Mouse (Mus musculus): ENCODE results near the gene Cryz. TPM values are rescaled to one million over a fixed set of nuclear protein-coding genes. Genes with fewer than 3 reads are reported as not detected.
"Not testable (repeated sequence)": the region's sequence is repeated elsewhere in the genome, so short reads cannot be mapped to it uniquely, and the experiment has no call there.

Gene Cryz
- total RNA-seq, 2 experiments from 2014 or later, result 19.7 to 20.8 TPM

DNA sequence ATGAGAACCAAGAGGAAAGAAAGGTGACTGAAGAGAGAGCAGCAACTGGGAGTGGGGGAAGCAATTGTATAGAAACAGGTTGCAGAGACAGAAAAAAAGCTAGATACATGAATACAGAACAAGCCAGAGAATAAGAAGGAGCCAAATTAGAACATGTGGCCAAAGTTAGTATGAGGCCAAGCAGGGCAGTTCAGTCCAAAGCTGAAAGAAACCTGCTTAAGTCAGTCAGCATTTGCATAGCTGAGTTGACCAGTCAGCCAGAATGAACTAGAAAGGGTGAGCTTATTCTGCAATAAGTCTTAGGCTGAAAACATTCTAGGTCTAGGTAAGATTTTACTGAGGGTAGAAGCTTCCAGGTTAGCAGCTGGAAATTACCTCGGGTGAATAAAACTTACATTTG, 11.4 kb downstream of the Cryz start:
- DNase-seq, result no peak

DNA sequence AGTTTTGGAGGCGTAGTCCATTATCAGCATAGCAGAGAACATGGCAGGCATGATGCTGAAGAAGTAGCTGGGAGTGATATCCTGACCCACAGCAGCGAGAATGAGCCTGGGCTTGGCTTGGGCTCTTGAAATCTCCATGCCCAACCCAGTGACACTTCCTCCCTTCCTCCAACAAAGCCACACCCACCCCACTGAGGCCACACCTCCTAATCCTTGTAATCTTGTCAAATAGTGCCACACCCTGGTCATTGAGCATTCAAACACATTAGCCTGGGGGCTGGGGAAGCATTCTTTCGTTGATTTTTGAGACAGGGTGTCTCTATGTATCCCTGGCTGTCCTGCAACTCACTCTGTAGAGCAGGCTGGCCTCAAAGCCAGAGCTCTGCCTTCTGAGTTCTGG, 15.4 kb downstream of the Cryz start:
- DNase-seq, result no peak

DNA sequence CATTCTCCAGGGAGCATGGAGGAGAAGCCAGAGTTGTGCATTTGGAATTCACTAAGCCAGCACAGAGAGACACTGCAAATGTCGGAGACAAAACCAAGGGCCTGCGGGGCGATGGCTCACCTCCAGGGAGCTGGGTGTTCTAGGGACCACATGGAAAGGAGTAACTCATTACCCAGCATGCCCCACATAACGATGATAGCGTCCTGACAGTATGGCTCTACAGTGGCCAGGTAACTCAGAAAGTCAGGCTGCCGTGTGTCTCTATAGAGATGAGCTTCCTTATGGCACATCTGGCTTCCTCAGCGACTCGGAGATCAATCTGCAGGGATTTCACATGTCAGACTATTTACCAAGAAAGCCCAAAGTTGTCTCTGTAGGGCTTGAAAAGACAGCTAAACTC, 18.3 kb downstream of the Cryz start:
- no peak for DNase-seq

DNA sequence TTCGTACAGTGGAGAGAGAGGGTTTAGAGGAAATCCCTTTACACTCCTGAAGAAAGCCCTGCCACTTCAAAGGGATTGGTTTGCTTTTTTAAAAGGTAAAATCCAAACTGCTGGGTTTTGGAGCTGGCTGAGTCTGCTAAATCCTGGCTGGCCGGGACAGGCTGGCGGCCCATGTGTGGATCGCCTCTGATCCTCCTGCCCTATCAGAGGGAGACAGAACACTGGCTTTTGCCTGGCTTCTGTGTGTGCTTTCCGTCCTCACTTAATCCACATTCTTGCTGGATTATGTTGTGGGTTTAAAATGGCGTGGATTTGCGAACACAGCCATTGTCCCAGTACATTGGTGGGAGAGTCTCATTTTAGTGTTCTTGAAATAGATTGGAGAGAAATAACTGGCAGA, 18.8 kb downstream of the Cryz start:
- DNase-seq, result no peak

DNA sequence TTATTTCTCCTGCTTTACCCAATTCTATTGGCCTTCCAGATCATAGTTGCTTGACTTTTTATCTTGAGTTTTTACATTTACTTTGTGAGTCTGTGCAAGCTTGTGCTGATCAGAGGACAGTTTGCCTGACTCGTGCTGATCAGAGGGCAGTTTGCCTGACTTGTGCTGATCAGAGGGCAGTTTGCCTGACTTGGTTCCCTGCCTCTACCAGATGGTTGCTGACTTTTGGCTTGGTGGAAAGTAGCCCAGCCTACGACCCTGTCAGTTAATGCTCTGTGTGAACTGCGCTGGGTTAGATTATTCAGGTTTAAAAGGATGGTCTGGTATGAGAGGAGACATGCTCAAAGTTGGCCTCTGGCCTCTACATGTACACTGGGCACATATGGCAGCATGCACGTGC, 19.6 kb downstream of the Cryz start:
- DNase-seq, result no peak

DNA sequence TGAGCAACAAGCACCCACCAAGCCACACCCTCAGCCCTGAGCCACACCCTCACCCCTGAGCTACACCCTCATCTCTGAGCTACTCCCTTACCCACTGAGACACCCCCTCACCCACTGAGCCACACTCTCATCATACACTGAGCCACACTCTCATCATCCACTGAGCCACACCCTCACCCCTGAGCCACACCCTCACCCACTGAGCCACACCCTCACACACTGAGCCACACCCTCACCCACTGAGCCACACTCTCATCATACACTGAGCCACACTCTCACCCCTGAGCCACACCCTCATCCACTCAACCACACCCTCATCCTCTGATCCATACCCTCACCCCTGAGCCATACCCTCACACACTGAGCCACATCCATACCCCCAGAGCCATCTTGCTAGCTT, 31.8 kb downstream of the Cryz start:
- no peak for DNase-seq

DNA sequence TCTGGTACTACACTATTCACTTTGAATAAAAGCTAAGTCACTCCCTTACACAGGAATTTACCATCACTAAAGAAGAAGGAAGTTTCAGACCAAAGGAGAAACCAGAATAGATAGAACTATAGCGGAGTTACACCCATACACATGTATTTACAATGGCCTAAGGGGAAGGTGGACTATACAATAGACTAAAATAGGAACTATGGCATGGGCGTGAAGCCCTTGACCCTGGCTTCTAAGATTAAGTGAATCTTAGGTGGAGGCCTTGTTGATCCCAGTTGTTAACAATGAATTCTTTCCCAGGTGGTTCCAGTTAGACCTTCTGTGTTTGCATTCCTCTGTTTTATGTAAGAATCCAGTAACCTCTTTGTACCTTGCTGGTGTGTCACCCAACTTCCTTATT, 34.8 kb downstream of the Cryz start:
- DNase-seq, result not testable (repeated sequence)

DNA sequence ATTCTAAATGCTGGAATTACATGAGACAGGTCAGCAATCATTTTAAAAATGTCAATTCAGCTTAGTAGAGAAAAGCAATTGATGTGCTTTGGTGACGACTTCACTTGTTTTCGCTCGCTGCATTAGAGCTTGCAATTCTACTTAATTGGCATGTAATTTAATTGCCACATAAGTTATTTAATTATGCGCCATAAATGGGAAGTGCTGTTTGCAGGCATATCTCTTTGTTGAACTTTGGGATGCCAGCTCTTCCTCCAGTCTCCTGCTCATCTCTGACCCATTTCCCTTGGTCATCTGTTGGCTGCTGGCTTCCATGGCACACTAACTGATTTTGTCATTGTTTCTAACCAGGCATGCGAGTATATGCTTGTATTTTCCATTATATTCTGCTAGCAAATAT, 36.6 kb downstream of the Cryz start:
- DNase-seq, result no peak

DNA sequence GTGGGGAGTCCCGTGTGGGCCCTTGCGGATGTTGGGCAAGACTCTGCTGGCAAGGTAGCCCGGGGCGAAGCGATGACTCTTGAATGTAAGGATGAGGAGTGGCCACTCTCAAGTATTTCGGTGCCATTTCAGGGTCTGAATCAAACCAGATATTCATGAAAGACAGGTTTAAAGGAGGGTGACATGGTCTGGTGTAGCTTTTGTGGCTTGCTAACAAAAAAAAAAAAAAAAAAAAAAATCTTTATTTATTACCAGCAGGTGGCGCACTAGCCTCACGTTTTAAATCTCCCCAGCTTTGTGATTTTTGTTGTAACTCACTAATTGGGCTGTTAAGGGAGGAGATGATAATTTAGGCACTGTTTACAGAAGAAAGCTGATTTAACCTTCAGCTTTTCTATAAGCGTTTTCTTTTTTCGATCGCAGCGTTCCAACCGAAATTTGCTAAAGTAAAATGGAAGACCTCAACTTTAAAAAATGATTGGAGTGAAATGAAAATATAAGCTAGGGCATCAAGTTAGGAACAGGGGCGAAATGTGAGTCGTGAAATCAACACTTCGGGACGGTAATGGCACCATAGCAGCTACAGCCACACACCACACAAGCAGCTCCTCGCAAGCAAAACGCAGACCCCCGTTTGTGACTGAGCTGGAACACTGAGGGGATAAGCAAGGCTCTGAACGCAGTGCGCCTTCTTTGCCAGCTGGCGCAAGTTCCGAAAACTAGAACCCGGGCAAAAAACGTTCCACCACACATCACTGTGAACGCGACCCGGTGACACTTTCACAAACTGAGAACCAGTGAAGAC, 50.3 kb downstream of the Cryz start:
- DNase-seq, result peak in 1 of 2 experiments; percentile 22

DNA sequence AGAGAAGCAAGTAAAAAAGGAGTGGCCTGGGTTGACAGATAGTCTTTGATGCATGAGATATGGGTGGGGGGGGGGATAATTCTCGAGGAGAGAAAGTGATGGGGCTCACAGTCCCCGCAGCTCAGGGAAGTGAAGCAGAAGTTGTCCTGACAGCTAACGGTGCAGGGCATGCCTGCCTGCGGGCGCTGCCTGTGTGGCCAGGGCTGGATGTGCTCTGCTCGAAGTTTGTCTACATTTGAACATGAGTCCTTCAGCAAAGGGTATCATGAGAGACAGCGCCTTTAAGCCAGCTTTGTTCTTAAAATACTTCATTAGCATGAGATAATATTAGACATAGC, 50.9 kb downstream of the Cryz start:
- DNase-seq, result no peak

DNA sequence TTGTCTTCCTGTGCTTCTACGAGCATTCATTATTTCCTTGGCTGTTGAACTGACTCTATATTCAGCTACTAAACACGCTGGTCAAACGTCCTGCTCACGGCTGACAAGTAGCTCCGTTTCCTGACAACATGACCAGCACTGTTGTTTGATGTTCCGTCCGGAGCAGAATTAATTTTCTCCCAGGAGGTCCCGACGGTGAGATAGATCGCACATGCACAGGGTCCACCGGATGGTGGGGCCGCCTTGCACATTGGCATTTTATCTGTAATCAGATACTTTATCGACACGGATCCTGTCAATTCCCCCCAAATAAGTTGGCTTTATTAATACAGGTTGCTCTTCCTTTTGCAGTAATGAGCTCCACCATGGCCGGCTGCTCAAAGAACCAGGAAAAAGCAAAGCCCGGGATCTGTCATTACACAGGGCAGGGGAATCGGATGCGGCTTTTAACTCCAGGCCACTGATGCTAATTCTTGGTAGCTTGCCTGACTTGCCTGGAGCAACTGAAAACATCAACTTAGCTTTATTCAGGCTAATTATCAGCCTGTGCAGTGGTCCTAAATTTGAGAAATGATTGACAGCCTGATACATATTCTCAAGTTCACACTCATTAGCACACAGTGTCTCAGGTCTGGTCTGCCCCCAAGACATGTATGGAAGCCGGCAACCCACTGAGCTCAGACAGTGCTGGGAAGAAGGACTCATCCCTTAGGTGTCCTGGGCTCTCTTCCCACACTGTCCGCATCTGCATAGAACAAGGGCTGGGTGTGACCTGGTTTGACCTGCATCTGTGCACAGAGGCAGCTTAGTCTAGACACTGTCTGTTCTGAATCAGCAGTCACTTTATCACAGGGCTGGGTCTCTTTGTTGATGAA, 53.1 kb downstream of the Cryz start:
- no peak for DNase-seq

DNA sequence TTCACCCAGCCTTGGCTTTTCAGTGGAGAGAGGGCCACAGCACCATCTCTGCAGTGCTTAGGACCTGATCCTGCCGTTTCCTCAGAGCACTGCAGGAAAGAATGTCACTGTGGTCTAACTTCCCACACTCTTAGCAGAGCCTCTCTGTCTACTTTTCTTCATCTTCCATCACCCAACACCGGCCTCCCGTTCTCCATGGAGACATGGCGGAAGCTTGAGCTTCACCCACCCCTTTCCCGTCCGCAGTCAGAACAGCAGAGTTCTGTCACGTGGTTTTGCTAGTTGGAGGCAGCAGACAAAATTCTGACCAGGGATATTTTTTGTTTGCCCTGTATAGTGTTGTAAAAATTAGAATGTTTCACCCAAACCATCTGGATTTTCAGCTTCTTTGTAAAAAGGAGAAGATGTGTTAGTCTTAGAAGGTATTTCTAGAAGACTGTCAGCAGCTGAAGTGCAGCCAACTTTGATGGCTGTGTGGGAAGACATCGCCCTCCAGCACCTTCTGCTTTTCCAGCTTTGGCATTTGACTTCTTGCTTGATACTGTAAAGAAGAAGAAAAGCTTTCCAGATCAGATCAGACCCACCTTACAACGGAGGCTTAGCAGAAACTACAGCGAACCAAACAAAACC, 54.8 kb downstream of the Cryz start:
- DNase-seq, result no peak

DNA sequence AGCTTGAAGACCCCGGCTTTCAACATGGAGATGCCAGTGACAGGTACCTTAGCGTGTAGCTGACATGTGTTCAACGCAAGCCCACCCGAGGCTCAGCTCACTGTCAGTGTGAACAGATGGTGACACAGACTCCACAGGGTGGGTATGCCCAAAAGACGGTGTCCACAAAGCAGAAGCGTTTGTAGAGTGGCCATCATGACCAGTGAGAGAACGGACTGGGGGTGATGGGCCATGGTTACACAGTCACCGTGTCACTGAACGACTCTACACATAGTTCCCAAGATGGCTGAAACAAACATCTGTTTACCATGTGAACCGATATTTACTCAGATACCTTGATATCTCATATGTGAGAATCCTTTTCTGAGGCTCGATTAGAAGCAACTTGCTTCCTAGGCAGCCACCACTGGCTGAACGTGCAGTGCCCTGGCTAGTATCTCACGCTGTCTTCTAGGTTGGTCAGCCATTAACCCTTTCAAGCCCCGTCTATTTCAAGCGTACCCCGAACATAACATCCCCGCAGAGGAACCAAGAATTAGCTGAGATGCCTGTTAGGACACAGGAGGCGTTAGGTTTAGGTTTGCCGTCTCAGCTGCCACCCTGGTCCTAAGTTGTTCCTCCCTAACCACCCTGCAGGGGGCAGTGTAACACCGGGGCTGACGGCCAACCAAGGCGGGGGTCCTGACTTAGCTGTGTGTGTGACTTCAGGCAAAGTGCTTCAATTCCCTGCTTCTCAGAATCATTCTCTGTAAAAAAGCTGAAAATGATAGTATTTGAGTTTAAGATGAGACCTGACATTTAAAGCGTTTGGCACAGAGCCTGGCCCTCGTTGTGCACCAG, 56.3 kb downstream of the Cryz start:
- DNase-seq, result peak; percentile 27 to 74

DNA sequence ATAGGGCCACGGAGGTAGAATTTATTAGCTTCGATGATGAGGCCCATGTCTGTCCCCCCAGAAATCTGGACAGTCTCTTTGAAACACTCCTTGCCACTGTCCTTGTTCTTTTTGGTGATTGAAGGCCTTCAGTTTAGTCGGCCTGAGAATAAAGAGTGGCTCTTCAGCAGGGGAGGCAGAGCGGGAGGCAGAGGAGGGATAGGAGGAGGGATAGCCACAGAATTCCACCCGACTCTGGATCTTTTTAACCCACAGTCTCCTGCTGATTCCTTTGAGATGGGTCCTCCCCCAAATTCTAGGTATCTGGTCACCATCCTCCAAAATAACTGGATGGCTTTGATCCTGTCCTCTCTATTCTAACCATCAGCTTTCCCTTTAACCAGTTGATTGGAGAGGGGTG, 56.9 kb downstream of the Cryz start:
- no peak for DNase-seq

DNA sequence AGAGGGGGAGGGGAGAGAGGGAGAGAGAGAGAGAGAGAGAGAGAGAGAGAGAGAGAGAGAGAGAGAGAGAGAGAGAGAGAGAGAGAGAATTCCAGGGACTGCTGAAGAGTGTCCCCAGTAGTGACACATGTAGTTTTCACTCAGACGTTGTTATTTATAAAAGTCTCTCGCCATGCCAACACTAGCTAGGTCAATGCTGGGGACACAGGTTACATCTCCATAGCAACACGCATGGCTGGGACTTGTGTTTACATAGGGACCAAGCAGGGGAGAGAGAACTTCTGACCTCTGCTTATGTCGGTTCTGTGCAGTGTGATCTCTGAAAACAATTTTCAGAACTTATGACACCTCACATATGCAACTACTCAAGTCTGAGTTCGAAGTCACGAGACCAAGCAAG, 57.8 kb downstream of the Cryz start:
- peak; percentile 19 to 27 for DNase-seq

DNA sequence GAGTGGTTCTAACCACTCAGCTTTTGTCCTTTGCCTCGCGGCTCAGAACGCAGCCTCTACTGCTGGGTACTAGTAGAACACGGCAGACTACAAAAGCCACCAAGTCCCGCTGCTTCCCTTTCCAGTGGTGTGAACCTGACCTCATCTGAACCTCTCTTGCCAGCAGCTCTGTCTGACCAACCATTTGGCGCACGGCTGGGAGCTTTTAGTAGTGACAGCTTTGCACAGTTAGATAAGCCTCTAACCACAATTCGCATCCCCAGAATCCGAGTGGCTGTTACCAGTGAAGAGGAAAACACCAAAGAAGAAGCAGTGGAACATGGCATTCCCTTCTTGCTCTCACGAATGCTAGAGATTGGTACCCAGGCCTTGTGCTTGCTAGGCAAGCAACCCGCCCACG, 58.4 kb downstream of the Cryz start:
- DNase-seq, result peak; percentile 42 to 54

DNA sequence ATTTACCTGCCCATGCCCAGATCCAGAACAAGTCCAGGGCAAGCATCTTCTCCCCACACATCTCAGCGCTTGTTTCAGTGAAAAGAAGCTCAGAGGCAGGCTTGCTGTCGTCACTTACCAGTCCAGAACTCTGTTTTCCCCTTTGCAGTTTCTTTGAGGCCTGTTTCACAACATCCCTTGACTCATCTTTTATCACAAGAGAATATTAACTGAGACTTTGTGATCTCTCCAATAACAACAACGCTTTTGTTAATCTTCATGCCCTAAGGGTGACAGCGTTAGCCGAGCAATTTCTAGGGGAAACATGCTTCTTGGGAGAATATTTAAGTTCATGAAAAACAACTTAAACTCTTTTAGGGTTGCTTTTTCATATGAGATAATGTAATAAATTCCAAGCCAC, 59.2 kb downstream of the Cryz start:
- DNase-seq, result no peak

DNA sequence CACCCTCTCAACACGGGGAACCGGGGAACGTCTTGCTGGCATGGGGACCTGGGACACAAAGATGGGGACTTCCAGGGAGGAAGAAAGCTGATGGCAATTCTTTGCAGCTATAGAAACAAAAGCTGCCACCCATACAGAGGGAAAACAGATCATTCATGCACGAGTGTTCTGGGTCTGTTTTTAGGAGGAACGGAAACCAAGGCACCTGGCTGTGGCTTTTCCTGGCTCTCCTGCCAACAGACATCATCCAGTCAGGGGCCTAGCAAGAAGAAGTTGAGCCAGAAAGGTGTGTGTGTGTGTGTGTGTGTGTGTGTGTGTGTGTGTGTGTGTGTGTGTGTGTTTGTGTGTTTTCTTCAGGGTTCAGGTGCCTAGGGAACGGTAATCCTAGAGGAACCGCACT, 67.0 kb downstream of the Cryz start, which contains the start of gene Erich3:
Gene Erich3 (plus strand): TSS at position 315 of the 400 bp plus-strand sequence.
- DNase-seq, result no peak

DNA sequence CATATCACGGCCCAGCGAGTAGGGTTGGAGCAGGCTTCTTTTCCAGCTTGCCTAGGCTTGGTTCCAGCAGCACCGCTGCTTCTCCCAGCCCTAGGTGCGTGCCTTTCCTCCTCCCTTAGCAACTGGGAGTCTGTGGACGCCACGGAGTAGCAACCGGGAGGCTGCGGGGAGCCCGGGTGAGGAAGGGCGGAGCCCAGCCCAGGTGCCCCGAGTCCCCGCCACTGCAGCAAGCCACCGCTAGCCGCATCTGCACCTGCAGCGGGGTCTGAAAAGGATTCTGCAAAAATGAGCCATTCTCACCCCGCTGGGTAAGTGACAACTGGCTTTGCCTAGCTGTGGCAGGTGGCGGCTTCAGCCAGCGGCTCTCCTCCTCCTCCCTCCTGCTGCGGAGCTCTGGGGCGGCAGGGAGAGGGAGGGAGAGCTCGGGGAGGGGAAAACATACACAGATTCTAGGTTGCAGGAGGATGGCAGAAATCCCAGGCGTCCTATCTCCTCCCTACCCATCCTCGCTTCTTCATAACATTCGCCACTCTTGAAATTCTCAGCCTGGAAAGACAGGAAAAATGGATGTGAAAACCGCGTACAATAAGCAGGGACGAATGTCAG, 67.6 kb downstream of the Cryz start:
- peak in 1 of 2 experiments; percentile 8 for DNase-seq

DNA sequence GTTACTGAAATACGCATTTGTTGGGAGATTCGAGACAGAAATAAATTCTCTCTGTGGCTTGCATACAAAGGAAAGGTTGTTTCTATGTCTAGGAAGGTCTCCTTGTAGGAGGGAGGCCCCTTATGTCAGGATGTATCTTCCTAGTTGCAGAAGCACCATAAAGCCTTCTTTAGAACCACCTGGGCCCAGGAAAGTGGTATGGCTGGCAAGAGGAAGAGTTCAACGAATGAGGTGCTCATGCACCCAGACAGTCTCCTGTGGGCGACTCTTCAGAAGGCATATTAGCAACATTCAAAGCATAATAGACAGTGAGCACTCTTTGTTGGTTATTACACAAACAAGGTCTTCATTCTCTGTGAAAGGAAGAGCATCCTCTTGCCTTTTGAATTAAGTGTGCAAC, 68.1 kb downstream of the Cryz start:
- no peak for DNase-seq

DNA sequence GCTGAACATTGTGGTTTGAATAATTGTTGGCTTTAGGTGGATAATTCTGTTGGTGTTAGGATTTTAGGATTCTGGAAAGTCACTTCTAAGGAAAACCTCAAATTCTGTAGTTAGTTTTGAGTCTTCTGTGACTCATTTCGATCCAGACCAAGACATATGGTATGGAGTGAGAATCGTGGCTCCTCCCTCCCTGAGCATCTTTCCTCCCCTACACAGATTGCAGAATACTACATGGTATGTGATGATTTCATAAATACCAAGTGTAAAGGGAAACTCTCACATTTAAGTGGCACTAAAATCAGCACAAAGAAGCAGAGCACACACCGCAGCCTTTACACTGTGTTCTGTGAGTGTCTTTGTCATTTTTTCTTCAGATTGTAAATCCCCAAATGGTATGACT, 72.0 kb downstream of the Cryz start:
- no peak for DNase-seq

DNA sequence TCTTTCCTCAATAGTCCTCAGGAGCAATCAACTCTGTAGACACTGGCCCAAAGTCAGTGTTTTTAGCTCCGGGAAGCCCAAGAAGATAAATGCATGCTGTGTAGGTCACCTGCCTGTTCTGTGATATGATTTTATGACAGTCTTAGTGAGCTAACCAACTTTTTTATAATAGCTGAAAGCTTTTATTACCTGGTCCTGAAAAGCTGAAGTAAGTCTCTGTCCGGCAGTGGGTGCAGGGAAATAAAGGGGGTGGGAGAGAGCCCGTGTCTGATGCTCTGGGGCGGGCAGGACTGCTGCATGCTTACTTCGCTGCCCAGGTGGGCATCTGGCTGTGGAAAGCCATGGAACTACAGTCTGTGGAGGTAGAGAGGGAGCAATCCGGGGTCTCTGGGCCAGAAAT, 74.1 kb downstream of the Cryz start:
- no peak for DNase-seq

Measured in heart, adult 18-20 months (tissue).